Mouse (Mus musculus) lung, embryonic 15.5 days (tissue): ENCODE measurements around the gene Zfp618. TPM values are rescaled to one million over a fixed set of nuclear protein-coding genes. Genes with fewer than 3 reads are reported as not detected.

Experiments
- ATAC-seq: fragments of 200-750 bp; cut with Nextera tagmentation; 2 replicates; pipeline ENCODE4 v1.8.0; 2017; ENCODE audit warnings: moderate number of reproducible peaks, borderline replicate concordance; ENCODE audit not compliant: low FRiP score, low TSS enrichment; ENCODE audit errors: extremely low read depth
- H3K27ac ChIP-seq: fragments of 300-500 bp; sonication (generic); 2 replicates; pipeline ENCODE4 v1.5.1; 2015; ENCODE audit warnings: moderate library complexity, mild to moderate bottlenecking, inconsistent platforms
- H3K27me3 ChIP-seq: fragments of 300-500 bp; sonication (generic); 2 replicates; pipeline ENCODE4 v1.6.1; 2015; ENCODE audit warnings: inconsistent platforms
- H3K36me3 ChIP-seq: fragments of 300-500 bp; sonication (generic); 2 replicates; pipeline ENCODE4 v1.6.1; 2015; ENCODE audit warnings: inconsistent platforms
- H3K4me1 ChIP-seq: fragments of 300-500 bp; sonication (generic); 2 replicates; pipeline ENCODE4 v1.6.1; 2015; ENCODE audit warnings: inconsistent platforms
- H3K4me2 ChIP-seq: fragments of 300-500 bp; sonication (generic); 2 replicates; pipeline ENCODE4 v1.6.1; 2015; ENCODE audit warnings: inconsistent platforms, mild to moderate bottlenecking, moderate library complexity
- H3K4me3 ChIP-seq: fragments of 300-500 bp; sonication (generic); 2 replicates; pipeline ENCODE4 v1.5.1; 2015; ENCODE audit warnings: mild to moderate bottlenecking, inconsistent platforms
- H3K9ac ChIP-seq: fragments of 300-500 bp; sonication (generic); 2 replicates; pipeline ENCODE4 v1.6.1; 2015; ENCODE audit warnings: inconsistent platforms
- H3K9me3 ChIP-seq: fragments of 300-500 bp; sonication (generic); 2 replicates; pipeline ENCODE4 v1.6.1; 2016; ENCODE audit warnings: inconsistent platforms
- WGBS: fragments of 180-500 bp; shearing (Covaris S2); methylation state at CpG from one replicate; pipeline ENCODE4 v1.1.7; 2015; 5-methylcytosine and 5-hydroxymethylcytosine counted together
- polyA plus RNA-seq: library from polyadenylated mRNA; unstranded; fragments of >200 nt; fragmentation: Nextera tagmentation; extraction: Ambion mirVana; gene quantifications from 2 replicates; pipeline ENCODE4 v1.2.1, GENCODE M21; 2015

Zfp618 gene
- polyA plus RNA-seq, 1 experiment from 2014 or later: 25.0 TPM

DNA sequence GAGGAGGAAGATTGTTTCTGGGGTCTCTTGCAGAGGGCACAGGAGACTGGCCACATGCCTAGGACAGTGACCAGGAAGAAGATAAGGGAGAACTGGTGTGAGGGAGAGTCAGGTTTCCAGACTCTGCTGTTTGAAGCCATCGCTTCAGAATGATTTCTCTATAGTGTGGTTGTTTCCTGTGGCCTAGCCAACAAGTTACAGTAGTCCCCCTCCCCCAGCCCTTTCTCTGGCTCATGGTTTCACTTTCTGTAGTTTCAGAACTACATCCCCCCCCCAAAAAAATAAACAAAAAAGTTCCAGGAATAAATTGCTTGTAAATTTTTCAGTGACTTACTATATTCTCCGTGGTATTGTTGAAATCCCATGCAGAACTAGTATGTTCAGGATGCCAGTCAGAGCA is 107.8 kb downstream of the Zfp618 start:
- Histone ChIP-seq H3K4me1 (peaks cover 31% of the 10 kb centered on the region), H3K9ac (no peak overlapping the region), H3K27ac (no peak overlapping the region), H3K4me3 (no peak overlapping the region), H3K9me3 (no peaks in the 10 kb centered on the region), H3K36me3 (peaks cover 8% of the 10 kb centered on the region; the same call in 1 of the 2 replicates), H3K4me2 (no peak overlapping the region), H3K27me3 (no peaks in the 10 kb centered on the region)
- 67% methylated on average over 2 of the region's 2 CpGs for WGBS
- no peak for ATAC-seq

DNA sequence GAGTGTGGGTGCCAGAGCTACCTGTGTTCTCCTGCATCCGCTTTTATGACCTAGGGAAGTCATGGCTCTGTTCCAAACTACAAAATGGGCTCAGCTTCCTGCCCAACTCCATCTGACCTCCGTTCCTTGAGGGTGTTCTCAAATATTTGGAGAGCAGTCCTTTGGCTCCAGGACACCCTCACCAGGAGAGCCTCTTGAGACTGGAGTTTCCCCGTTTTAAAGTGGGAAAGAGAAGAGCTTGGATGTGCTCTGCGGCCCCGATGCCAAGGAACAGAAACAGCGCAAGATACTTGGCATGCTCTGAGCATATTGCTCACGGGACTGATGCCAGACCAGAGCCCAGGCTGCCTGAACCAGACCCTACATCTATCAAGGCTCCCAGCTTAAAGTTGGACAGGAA is 113.8 kb downstream of the Zfp618 start:
- no peak overlapping the region for H3K27ac ChIP-seq
- H3K27me3 ChIP-seq: no peaks in the 10 kb centered on the region
- 52% methylated on average over 7 of the region's 7 CpGs for WGBS
- H3K9ac ChIP-seq: no peak overlapping the region
- no peak overlapping the region for H3K4me3 ChIP-seq
- peak; percentile 62 for ATAC-seq
- no peaks in the 10 kb centered on the region for H3K9me3 ChIP-seq
- H3K4me1 ChIP-seq: peaks cover 14% of the 10 kb centered on the region
- no peak overlapping the region for H3K4me2 ChIP-seq
- peaks cover 32% of the 10 kb centered on the region for H3K36me3 ChIP-seq

DNA sequence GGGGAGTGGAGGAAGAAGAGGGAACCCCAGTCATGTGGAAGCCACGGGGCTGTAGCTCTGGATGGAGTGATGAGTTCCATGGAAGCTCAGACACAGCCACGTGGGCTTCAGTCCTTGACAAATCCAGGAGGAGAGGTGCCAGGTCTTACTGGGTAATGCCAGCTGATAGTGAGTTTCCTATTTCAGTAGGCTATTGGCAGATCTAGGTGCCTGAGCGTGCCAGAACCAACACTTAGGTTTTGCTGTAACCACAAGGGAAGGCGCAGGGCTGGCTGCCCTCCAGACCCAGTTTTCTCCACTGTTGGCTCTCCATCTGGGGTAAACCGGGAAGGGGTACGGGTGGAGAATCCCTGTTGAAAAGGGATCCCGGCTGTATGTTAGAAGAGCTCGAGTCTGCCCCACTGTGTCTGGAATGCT is 119.1 kb downstream of the Zfp618 start:
- WGBS: 58% methylated on average over 8 of the region's 8 CpGs
- no peak for ATAC-seq

DNA sequence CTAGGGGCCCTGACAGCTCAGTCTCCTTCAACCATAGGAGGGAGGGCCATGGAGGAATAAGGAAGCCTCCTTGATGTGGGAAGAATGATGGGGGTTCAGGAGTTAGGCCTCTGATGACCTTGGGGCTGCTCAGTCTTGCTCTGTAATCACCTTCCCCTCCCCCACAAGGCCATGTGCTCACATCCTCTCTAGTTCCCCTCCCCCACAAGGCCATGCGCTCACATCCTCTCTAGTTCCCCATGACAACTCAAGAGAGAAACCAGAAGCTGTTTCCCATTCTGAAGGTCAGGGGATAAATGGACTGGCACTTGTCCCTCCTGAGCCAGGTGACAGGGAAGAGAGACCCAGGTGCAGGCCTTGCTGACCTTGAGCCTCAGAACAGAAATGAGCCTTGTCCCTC is 124.1 kb downstream of the Zfp618 start:
- H3K9me3 ChIP-seq: no peaks in the 10 kb centered on the region
- ATAC-seq: no peak; the same call in 1 of the 2 replicates
- 86% methylated on average over 1 of the region's 1 CpGs for WGBS
- H3K4me2 ChIP-seq: no peak overlapping the region
- no peaks in the 10 kb centered on the region for H3K27me3 ChIP-seq
- H3K27ac ChIP-seq: no peak overlapping the region
- peaks cover 16% of the 10 kb centered on the region; the same call in 1 of the 2 replicates for H3K36me3 ChIP-seq
- no peaks in the 10 kb centered on the region for H3K4me1 ChIP-seq
- H3K4me3 ChIP-seq: no peak overlapping the region
- H3K9ac ChIP-seq: no peak overlapping the region

More for the DNA sequence above, 119.1 kb downstream of the Zfp618 start:
- no peak overlapping the region for H3K4me2 ChIP-seq
- H3K9ac ChIP-seq: no peak overlapping the region
- peaks cover 35% of the 10 kb centered on the region; the same call in 1 of the 2 replicates for H3K36me3 ChIP-seq
- no peaks in the 10 kb centered on the region for H3K9me3 ChIP-seq
- H3K4me3 ChIP-seq: no peak overlapping the region
- peaks cover 5% of the 10 kb centered on the region for H3K4me1 ChIP-seq
- H3K27ac ChIP-seq: no peak overlapping the region
- H3K27me3 ChIP-seq: no peaks in the 10 kb centered on the region

DNA sequence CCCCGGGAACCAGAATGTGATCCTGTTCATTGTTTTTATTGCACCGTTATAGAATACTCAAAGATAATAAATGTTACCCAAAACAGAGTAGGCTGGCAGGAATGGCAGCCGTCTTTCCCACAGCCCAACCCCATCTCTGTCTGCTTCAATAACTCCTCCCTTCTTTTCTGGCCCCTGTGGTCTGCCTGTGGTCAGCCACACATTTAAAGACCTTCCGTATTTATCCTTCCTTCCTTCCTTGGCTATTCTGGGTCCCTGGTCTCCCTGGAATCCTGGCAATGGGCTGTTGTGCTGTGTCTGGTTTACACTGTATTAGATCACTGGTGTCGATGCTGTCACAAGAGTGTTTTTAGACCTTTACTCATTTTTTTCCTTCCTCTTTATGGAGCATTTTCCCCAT is 125.8 kb downstream of the Zfp618 start:
- H3K4me1 ChIP-seq: no peaks in the 10 kb centered on the region
- no peaks in the 10 kb centered on the region for H3K27me3 ChIP-seq
- no peak for ATAC-seq
- peaks cover 25% of the 10 kb centered on the region for H3K36me3 ChIP-seq
- no peak overlapping the region for H3K4me2 ChIP-seq
- H3K9ac ChIP-seq: no peak overlapping the region
- WGBS: 69% methylated on average over 5 of the region's 5 CpGs
- no peak overlapping the region for H3K4me3 ChIP-seq
- H3K9me3 ChIP-seq: no peaks in the 10 kb centered on the region
- no peak overlapping the region for H3K27ac ChIP-seq

DNA sequence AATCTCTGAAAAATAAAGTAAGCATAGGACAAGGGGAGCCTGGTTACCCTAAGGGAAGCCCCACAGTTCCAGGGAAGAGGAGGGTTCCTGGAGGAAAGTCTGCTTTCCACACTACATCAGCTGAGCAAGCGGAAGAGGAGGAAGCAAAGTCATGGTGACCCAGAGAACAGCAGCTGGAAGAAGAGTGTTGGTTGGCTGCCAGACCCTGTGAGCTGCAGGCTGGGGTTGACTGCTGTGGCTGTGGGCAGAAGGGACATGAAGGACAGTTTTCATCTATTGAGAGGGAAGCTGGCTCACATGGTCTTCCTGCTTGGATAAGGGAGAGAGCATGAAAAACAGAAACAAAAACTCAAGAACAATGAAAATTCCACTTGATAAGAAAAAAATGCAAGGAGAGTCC is 132.2 kb downstream of the Zfp618 start:
- WGBS: 52% methylated on average over 1 of the region's 1 CpGs
- H3K36me3 ChIP-seq: peaks cover 35% of the 10 kb centered on the region
- H3K4me2 ChIP-seq: no peak overlapping the region
- no peaks in the 10 kb centered on the region for H3K27me3 ChIP-seq
- H3K27ac ChIP-seq: no peak overlapping the region
- no peak overlapping the region for H3K9ac ChIP-seq
- no peak for ATAC-seq
- H3K9me3 ChIP-seq: no peaks in the 10 kb centered on the region
- no peak overlapping the region for H3K4me3 ChIP-seq
- no peaks in the 10 kb centered on the region for H3K4me1 ChIP-seq

DNA sequence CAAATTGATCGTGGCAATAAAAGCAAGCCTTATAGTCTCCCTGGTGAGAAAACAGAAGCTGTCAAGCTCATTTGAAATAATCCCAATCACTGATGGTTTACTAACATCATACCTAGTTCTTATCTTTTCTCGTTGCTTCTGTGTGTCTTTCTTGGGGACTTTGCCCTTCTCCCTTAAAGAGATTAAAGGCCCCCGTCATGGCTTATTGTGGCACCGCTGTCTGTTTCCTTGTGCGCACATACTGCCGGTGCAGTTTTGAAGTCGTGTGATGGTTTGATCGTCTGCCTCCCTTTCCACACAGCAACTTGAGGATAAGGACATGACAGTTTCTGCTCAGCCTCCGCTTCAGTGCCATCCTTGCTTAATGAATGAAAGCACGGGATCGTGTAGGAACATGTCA is 135.1 kb downstream of the Zfp618 start:
- Histone ChIP-seq H3K9ac (no peak overlapping the region), H3K27me3 (no peaks in the 10 kb centered on the region), H3K4me3 (no peak overlapping the region), H3K4me1 (no peaks in the 10 kb centered on the region), H3K36me3 (peaks cover 32% of the 10 kb centered on the region), H3K4me2 (no peak overlapping the region), H3K9me3 (no peaks in the 10 kb centered on the region), H3K27ac (no peak overlapping the region)
- 89% methylated on average over 11 of the region's 11 CpGs for WGBS
- no peak for ATAC-seq

DNA sequence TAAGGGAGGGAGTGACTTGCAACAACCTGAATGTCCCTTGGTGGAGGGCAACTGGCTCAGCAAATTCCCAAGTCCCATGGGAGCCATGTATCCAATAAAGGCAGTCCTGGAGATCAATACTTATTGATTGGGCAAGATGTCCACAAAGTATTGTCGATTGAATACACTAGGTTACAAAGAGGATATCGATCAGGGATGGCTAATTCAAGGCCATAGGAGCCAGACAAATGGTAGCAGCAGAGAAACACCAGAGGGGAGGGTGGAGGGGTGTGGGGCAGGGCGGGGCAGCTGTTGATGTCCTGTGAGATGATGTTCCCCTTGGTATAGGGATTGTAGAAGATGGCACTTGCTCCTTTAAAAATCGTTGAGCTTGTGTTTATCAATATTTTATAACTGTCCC is 136.7 kb downstream of the Zfp618 start:
- peaks cover 28% of the 10 kb centered on the region for H3K36me3 ChIP-seq
- no peaks in the 10 kb centered on the region for H3K27me3 ChIP-seq
- no peaks in the 10 kb centered on the region for H3K4me1 ChIP-seq
- H3K4me2 ChIP-seq: no peak overlapping the region
- 88% methylated on average over 4 of the region's 4 CpGs for WGBS
- no peak for ATAC-seq
- no peak overlapping the region for H3K9ac ChIP-seq
- no peak overlapping the region for H3K4me3 ChIP-seq
- no peaks in the 10 kb centered on the region for H3K9me3 ChIP-seq
- no peak overlapping the region for H3K27ac ChIP-seq

DNA sequence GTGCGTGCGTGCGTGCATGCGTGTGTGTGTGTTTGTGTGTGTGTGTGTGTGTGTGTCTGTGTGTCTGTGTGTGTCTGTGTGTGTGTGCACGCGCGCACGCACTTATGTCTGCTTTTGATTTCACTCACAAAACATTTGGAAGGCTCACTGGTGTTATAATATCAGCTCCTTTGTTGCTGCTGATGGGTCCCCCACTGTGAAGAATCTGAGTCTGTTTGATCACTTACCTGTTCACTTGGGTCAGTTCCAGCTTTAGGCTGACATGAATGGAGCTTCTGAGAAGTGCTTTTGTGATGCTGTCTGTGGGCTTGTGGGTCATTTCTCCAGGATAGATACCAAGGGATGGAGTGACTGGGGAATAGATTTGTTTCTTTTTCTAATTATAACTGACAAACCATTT is 140.3 kb downstream of the Zfp618 start:
- no peaks in the 10 kb centered on the region for H3K4me1 ChIP-seq
- H3K4me2 ChIP-seq: no peak overlapping the region
- no peaks in the 10 kb centered on the region for H3K27me3 ChIP-seq
- H3K27ac ChIP-seq: no peak overlapping the region
- peaks cover 13% of the 10 kb centered on the region; the same call in 1 of the 2 replicates for H3K36me3 ChIP-seq
- no peak for ATAC-seq
- no peak overlapping the region for H3K4me3 ChIP-seq
- H3K9me3 ChIP-seq: no peaks in the 10 kb centered on the region
- no peak overlapping the region for H3K9ac ChIP-seq
- WGBS: 97% methylated on average over 8 of the region's 8 CpGs

DNA sequence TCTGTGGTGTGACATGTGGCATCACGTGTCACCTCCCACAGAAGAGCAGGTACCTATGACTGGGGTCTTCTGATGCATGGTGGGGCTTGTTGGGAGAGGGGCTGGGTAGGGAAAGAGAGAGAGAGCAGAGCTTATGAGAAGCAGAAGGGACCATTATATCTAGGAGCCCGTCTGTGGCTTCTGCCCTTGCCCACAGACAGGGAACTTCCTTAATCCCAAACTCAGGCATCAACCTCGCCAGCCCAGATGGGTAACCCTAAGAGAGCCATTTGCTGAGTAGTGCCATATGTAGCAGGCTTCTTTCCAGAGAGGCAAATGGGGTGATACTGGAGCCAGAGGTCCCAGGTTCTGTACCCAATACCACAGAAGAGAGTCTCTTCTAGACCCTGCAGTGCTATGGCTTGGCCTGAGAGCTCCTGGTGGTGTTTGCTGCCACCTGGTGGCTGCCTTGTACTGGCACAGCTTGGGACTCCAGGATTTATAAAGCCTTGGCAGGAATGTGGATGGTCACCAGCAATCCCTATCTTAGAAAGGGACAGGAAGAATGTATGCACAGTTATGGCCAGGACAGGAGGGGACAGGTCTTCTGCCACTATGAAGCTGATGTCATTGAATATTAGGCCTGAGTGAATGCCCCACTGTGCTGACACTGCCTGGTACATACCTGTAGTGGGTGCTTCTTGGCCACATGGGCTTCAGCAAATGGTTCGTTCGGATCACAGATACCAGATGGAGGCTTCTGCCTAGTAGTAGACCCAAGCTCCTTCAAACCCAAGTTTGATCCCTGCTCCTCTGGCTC is 153.5 kb downstream of the Zfp618 start:
- 86% methylated on average over 5 of the region's 5 CpGs for WGBS
- no peak overlapping the region for H3K27ac ChIP-seq
- no peak overlapping the region for H3K4me3 ChIP-seq
- no peaks in the 10 kb centered on the region for H3K9me3 ChIP-seq
- H3K4me2 ChIP-seq: no peak overlapping the region
- no peaks in the 10 kb centered on the region for H3K4me1 ChIP-seq
- H3K27me3 ChIP-seq: no peaks in the 10 kb centered on the region
- peaks cover 42% of the 10 kb centered on the region; the same call in 1 of the 2 replicates for H3K36me3 ChIP-seq
- peak; percentile 75 for ATAC-seq
- no peak overlapping the region for H3K9ac ChIP-seq

DNA sequence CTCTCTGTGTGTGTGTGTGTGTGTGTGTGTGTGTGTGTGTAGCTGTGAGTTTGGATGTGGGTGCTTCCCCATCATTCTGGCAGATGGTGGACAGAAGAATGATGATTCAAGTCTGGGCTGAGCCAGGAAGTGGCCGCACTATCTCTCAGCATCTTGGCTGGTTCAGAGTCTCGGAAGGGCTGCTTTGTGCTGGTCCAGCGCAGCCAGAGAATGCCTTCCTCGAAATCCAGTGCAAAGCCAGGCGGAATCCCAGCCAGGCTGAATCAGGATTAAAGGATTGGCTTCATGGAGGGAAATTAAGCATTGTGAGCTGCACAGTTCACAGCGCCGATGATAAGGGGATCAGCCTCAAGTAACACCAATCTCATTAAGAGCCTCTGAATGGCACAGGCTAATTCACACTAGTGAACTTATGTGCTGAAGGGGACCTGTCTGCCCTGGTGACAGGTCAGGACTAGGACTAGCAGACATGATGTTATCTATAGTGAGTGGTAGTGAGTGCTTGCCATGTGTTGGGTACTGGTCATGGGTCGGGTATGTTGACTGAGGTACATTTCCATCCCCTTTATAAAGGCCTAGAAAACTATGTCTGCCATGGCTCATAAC is 159.6 kb downstream of the Zfp618 start:
- Histone ChIP-seq H3K27me3 (no peaks in the 10 kb centered on the region), H3K9ac (no peak overlapping the region), H3K4me3 (no peak overlapping the region), H3K27ac (no peak overlapping the region), H3K9me3 (no peaks in the 10 kb centered on the region), H3K4me1 (no peaks in the 10 kb centered on the region), H3K4me2 (no peak overlapping the region), H3K36me3 (peaks cover 24% of the 10 kb centered on the region; the same call in 1 of the 2 replicates)
- WGBS: 80% methylated on average over 8 of the region's 8 CpGs
- no peak for ATAC-seq

DNA sequence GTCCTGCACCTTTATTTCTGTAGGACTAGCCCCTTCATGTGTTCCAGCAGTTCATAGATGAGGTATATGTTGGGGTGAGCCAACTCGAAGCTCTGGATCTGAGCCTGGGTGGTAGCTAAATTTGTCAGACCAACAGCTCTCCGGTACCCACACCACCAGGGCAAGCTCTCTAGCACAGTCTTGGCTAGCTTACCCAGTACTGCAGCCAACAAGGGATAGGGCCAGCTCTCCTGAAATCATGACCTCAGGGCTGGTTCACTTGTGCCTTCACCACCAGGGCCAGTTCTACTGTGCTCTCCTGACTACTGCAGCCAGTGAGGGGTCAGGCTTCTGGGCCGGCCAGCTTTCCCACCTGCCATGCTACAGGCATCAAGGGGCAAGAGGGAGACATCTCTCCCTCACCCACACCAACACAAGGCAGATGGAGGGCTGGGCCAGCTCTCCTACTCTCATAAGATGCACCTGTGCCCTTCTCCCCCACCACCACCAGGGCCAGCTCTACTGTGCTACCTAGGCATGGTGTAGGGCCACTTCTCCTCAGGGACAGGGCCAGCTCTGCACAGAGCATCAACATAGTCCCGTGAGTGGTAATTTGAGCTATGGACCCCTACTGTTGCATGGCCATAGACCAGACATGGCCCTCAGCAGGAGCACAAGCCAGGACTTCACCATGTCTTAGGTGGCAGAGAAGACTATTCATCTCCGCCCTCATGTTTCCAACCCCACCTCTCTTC is 164.7 kb downstream of the Zfp618 start:
- Histone ChIP-seq H3K27me3 (no peaks in the 10 kb centered on the region), H3K27ac (no peak overlapping the region), H3K4me2 (no peak overlapping the region), H3K4me1 (no peaks in the 10 kb centered on the region), H3K36me3 (peaks cover 26% of the 10 kb centered on the region), H3K9ac (no peak overlapping the region), H3K4me3 (no peak overlapping the region), H3K9me3 (no peaks in the 10 kb centered on the region)
- WGBS: 88% methylated on average over 5 of the region's 5 CpGs
- no peak for ATAC-seq
